Mouse (Mus musculus): ENCODE data around the gene Tmem217. TPM values are rescaled to one million over a fixed set of nuclear protein-coding genes. Genes with fewer than 3 reads are reported as not detected.

The Tmem217 gene
- polyA plus RNA-seq (2012; rRNA removed), result 0.09 and 0.28 TPM in 2 replicates
- polyA plus RNA-seq (2014; fragmentation: Nextera tagmentation; extraction: Ambion mirVana), result 0.40 and 0.41 TPM in 2 replicates

DNA sequence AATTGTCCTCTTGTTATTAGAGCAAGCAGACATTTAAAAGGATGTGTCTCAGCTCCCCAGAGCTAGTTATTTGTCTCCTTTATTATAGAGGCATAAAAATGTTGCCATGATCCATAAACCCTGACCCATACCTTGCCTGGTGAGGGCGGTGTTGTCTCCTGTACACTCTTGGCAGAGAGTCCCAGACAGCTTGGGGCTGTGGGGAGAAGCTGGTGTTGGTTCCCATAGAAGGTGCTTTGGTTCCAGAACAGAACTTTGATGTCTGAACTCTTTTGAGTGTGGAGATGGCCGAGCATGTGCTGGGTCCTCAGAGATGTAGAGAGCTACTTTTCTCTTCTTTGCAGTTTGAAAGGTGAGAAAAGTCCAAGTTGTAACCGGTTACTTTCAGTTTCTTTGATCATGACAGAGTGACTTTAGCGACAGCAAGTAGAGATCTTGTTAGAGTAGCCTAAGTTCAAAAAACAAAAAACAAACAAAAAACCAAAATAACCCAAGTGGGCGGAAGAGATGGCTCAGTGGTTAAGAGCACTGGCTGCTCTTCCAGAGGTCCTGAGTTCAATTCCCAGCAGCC lies at the start of gene Tmem217:
TSS of gene Tmem217 (minus strand) at position 224 of the 571 bp plus-strand sequence.
- WGBS, result 90% methylated on average over 5 of the region's 5 CpGs
- no peak within 1 kb of the TSS for H3K27ac ChIP-seq (replicated peaks; ENCODE audit: low read depth, low read length)
- H3K4me2 ChIP-seq (replicated peaks; ENCODE audit: low read depth, low read length, severe bottlenecking), result no peak within 1 kb of the TSS
- H3K4me3 ChIP-seq (replicated peaks; ENCODE audit: low read length), result no peak within 1 kb of the TSS
- H3K9ac ChIP-seq (ENCODE audit: low read depth, low read length, severe bottlenecking), result no peak within 1 kb of the TSS
- ATAC-seq (ENCODE audit: low FRiP score, low read depth), result no peak
- peaks cover 4% of the 10 kb centered on the region; the same call in 1 of the 2 replicates for H3K36me3 ChIP-seq (ENCODE audit: control insufficient read depth, insufficient read depth, low read length)
- peaks cover 12% of the 10 kb centered on the region for H3K4me1 ChIP-seq (ENCODE audit: control insufficient read depth, insufficient read depth, low read length)
- no peaks in the 10 kb centered on the region for H3K27me3 ChIP-seq (ENCODE audit: control insufficient read depth, insufficient read depth, low read length)
- TF ChIP-seq POLR2A (IDR thresholded peaks at IDR 0.05; ENCODE audit: borderline replicate concordance, extremely low read depth, insufficient read depth, insufficient read length), result no peak
- no peak for DNase-seq (ENCODE audit: low spot score)
- H3K9me3 ChIP-seq (ENCODE audit: control insufficient read depth, low read length), result no peaks in the 10 kb centered on the region

DNA sequence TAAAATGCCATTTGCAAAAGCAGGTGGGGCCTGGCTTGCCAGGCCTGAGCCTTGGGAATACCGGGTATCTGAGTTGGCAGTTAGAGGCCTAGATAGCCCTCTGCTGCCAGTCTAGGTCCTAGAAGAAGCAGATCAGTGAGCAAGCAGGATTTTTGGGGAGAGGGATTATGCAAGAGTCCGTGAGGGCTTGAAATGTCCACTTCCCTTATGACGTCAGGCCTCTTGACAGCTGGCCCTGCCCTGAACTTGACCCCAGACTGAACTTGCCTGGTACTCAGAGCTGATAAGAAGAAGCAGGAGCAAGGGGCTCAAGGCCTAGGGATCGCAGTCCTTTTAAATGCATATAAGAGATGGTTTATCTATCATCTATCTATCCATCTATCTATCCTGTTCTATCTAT lies 49.2 kb upstream of the Tmem217 start:
- Histone ChIP-seq H3K27ac (replicated peaks; ENCODE audit: low read depth, low read length) (no peak overlapping the region), H3K27me3 (ENCODE audit: control insufficient read depth, insufficient read depth, low read length) (no peaks in the 10 kb centered on the region), H3K9ac (ENCODE audit: low read depth, low read length, severe bottlenecking) (no peak overlapping the region), H3K4me2 (replicated peaks; ENCODE audit: low read depth, low read length, severe bottlenecking) (no peak overlapping the region), H3K4me3 (replicated peaks; ENCODE audit: low read length) (no peak overlapping the region), H3K9me3 (ENCODE audit: control insufficient read depth, low read length) (no peaks in the 10 kb centered on the region), H3K4me1 (ENCODE audit: control insufficient read depth, insufficient read depth, low read length) (no peaks in the 10 kb centered on the region), H3K36me3 (ENCODE audit: control insufficient read depth, insufficient read depth, low read length) (peaks cover 62% of the 10 kb centered on the region)
- WGBS, result 84% methylated on average over 4 of the region's 4 CpGs
- no peak for DNase-seq (ENCODE audit: low spot score)
- ATAC-seq (ENCODE audit: low FRiP score, low read depth), result no peak
- TF ChIP-seq POLR2A (IDR thresholded peaks at IDR 0.05; ENCODE audit: borderline replicate concordance, extremely low read depth, insufficient read depth, insufficient read length), result no peak

DNA sequence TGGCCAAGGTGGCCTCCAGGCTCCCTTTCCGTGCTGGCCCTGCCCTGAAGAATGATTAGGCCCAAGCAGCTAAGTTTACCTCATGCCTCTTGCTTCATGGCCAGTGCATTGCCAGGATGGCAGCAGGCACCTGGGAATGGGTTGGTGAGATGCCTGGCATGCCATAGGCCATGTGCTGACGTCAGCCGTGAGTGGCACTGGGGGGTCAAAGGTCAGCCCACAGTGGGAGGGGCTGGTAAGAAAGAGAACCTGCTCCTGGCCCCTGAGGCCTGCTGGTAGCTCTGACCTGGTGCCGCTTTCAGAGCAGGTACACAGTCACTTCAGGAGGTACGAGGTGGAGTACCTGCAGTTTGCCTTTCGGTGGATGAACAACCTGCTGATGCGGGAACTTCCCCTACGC lies 47.4 kb upstream of the Tmem217 start:
- Histone ChIP-seq H3K4me1 (ENCODE audit: control insufficient read depth, insufficient read depth, low read length) (no peaks in the 10 kb centered on the region), H3K27ac (replicated peaks; ENCODE audit: low read depth, low read length) (no peak overlapping the region), H3K36me3 (ENCODE audit: control insufficient read depth, insufficient read depth, low read length) (peaks cover 58% of the 10 kb centered on the region), H3K4me3 (replicated peaks; ENCODE audit: low read length) (no peak overlapping the region), H3K9me3 (ENCODE audit: control insufficient read depth, low read length) (no peaks in the 10 kb centered on the region), H3K9ac (ENCODE audit: low read depth, low read length, severe bottlenecking) (no peak overlapping the region), H3K4me2 (replicated peaks; ENCODE audit: low read depth, low read length, severe bottlenecking) (no peak overlapping the region), H3K27me3 (ENCODE audit: control insufficient read depth, insufficient read depth, low read length) (no peaks in the 10 kb centered on the region)
- WGBS, result 87% methylated on average over 8 of the region's 8 CpGs
- DNase-seq (ENCODE audit: low spot score), result no peak
- no peak for ATAC-seq (ENCODE audit: low FRiP score, low read depth)
- TF ChIP-seq POLR2A (IDR thresholded peaks at IDR 0.05; ENCODE audit: borderline replicate concordance, extremely low read depth, insufficient read depth, insufficient read length), result no peak

DNA sequence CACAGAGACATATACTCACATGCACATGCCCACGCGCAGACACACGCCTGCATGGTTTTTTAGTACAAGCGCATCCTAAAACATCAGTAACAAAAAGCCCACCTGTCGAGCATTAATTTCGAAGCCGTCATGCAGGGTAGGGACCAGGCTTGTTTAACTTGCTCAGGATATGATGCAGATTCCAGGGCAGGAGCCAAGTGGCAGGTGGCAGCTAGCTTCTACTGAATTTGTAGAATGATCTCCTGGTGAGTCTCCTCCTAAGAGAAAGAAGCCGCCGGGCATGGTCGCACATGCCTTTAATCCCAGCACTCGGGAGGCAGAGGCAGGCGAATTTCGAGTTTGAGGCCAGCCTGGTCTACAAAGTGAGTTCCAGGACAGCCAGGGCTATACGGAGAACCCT lies 46.9 kb upstream of the Tmem217 start:
- DNase-seq (ENCODE audit: low spot score) (no peak), ATAC-seq (ENCODE audit: low FRiP score, low read depth) (no peak)
- Histone ChIP-seq H3K4me3 (replicated peaks; ENCODE audit: low read length) (no peak overlapping the region), H3K9ac (ENCODE audit: low read depth, low read length, severe bottlenecking) (no peak overlapping the region), H3K27me3 (ENCODE audit: control insufficient read depth, insufficient read depth, low read length) (no peaks in the 10 kb centered on the region), H3K4me2 (replicated peaks; ENCODE audit: low read depth, low read length, severe bottlenecking) (no peak overlapping the region), H3K9me3 (ENCODE audit: control insufficient read depth, low read length) (no peaks in the 10 kb centered on the region), H3K4me1 (ENCODE audit: control insufficient read depth, insufficient read depth, low read length) (no peaks in the 10 kb centered on the region), H3K36me3 (ENCODE audit: control insufficient read depth, insufficient read depth, low read length) (peaks cover 60% of the 10 kb centered on the region), H3K27ac (replicated peaks; ENCODE audit: low read depth, low read length) (no peak overlapping the region)
- WGBS, result 95% methylated on average over 14 of the region's 14 CpGs
- no peak for TF ChIP-seq POLR2A (IDR thresholded peaks at IDR 0.05; ENCODE audit: borderline replicate concordance, extremely low read depth, insufficient read depth, insufficient read length)

DNA sequence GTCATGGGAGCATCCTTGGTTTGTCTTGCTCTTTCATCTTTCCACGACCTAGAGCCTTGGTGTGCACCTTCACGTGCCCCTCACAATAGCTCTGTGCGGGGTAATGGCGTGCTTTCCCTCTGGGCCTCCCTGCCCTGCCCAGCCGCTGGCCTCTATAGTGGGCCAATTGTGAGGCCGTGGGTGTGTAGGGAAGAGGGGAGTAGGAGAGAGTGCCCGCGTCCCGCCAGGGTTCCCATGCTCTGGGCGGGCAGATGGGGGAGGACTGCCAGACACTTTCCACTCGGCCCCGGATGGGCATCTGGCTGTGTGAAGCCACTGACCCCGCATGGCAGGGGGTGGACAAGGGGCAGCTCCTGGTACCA lies 44.6 kb upstream of the Tmem217 start:
- peaks cover 65% of the 10 kb centered on the region for H3K36me3 ChIP-seq (ENCODE audit: control insufficient read depth, insufficient read depth, low read length)

More for the DNA sequence above, 44.6 kb upstream of the Tmem217 start:
- Histone ChIP-seq H3K27me3 (ENCODE audit: control insufficient read depth, insufficient read depth, low read length) (no peaks in the 10 kb centered on the region), H3K4me2 (replicated peaks; ENCODE audit: low read depth, low read length, severe bottlenecking) (no peak overlapping the region), H3K27ac (replicated peaks; ENCODE audit: low read depth, low read length) (no peak overlapping the region), H3K9me3 (ENCODE audit: control insufficient read depth, low read length) (no peaks in the 10 kb centered on the region), H3K9ac (ENCODE audit: low read depth, low read length, severe bottlenecking) (no peak overlapping the region), H3K4me1 (ENCODE audit: control insufficient read depth, insufficient read depth, low read length) (no peaks in the 10 kb centered on the region), H3K4me3 (replicated peaks; ENCODE audit: low read length) (no peak overlapping the region)
- DNase-seq (ENCODE audit: low spot score), result no peak
- no peak for TF ChIP-seq POLR2A (IDR thresholded peaks at IDR 0.05; ENCODE audit: borderline replicate concordance, extremely low read depth, insufficient read depth, insufficient read length)
- WGBS, result 94% methylated on average over 13 of the region's 13 CpGs
- no peak for ATAC-seq (ENCODE audit: low FRiP score, low read depth)
